8 mouse cellular contexts compared by ENCODE assay signal in the genomic region with DNA sequence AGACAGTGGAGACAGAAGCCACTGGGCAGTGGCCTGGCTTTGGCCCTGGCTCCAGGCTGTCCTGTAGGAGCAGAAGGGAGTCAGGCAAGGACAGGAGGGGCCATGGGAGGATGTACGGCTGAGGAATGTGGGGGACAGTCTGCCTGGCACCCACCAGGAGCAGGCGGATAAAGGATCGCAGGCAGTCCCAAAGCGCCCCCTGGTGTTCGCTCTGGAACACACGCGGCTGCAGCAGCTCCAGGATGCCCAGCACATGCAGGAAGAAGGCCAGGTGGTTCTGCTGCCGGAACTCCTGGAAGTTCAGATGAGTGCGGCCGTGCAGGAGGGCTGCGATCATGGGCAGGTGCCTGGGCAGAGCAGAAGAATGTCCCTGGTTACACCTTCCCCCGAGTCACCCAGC. TPM values are rescaled to one million over a fixed set of nuclear protein-coding genes. Genes with fewer than 3 reads are reported as not detected.
DNase-seq lines count a peak whose midpoint lies in the region; ATAC-seq and TF ChIP-seq lines count a peak whose summit lies in the region.

No protein-coding gene starts in this region.

- peak; percentile 11; the same call in 1 of the 2 replicates for TF ChIP-seq POLR2A in bone marrow, adult 2 months (IDR thresholded peaks at IDR 0.05; ENCODE audit: borderline replicate concordance, control insufficient read depth, low read depth, low read length)
- no peak for TF ChIP-seq POLR2A in embryonic fibroblast, embryonic 13.5 days (IDR thresholded peaks at IDR 0.05; ENCODE audit: low read depth, low read length)

- peaks cover 65% of the 10 kb centered on the region for H3K36me3 ChIP-seq in kidney, embryonic 16.5 days (ENCODE audit: insufficient read depth, low read length)

- H3K27me3 ChIP-seq in kidney, embryonic 16.5 days (ENCODE audit: insufficient read depth, low read length) = no peaks in the 10 kb centered on the region

- H3K4me1 ChIP-seq in kidney, embryonic 16.5 days (ENCODE audit: insufficient read depth, low read length) = no peaks in the 10 kb centered on the region
- H3K4me1 ChIP-seq in bone marrow, adult 2 months (ENCODE audit: control insufficient read depth, insufficient read depth, low read length) = no peaks in the 10 kb centered on the region
- H3K4me1 ChIP-seq in embryonic fibroblast, embryonic 13.5 days (ENCODE audit: control insufficient read depth, insufficient read depth, low read length) = no peaks in the 10 kb centered on the region

- peak; percentile 51 for DNase-seq in kidney, adult 9 months
- DNase-seq in ES-CJ7 (ENCODE audit: low read depth, low spot score) = peak; percentile 62
- DNase-seq in left cerebral cortex, postnatal 10 days (ENCODE audit: extremely low spot score in 1 of 2, low spot score in 2 of 2) = peak; percentile 34 to 78
- DNase-seq in retina, postnatal 1 day = peak; percentile 66
- DNase-seq in yolk sac, embryonic 10.5 days (ENCODE audit: low spot score) = no peak

- H3K9me3 ChIP-seq in kidney, embryonic 16.5 days (ENCODE audit: low read length) = no peaks in the 10 kb centered on the region

- H3K4me3 ChIP-seq in kidney, embryonic 16.5 days (ENCODE audit: low read length) = no peak overlapping the region
- H3K4me3 ChIP-seq in bone marrow, adult 2 months (replicated peaks; ENCODE audit: control insufficient read depth, low read depth, low read length) = no peak overlapping the region
- no peak overlapping the region for H3K4me3 ChIP-seq in embryonic fibroblast, embryonic 13.5 days (ENCODE audit: insufficient read depth, low read length)

- no peak overlapping the region for H3K4me2 ChIP-seq in kidney, embryonic 16.5 days (replicated peaks; ENCODE audit: low read depth, low read length)

- no peak for ATAC-seq in kidney, embryonic 16.5 days (ENCODE audit: low FRiP score, low TSS enrichment)

- no peak overlapping the region for H3K9ac ChIP-seq in kidney, embryonic 16.5 days (replicated peaks; ENCODE audit: low read length)

- H3K27ac ChIP-seq in kidney, embryonic 16.5 days (ENCODE audit: low read length) = no peak overlapping the region
- H3K27ac ChIP-seq in bone marrow, adult 2 months (ENCODE audit: control insufficient read depth, insufficient read depth, low read depth, low read length, poor library complexity) = no peak overlapping the region
- no peak overlapping the region for H3K27ac ChIP-seq in embryonic fibroblast, embryonic 13.5 days (ENCODE audit: insufficient read depth, low read length)

- intact Hi-C loops in left cerebral cortex, postnatal 10 days (cut with DNase I) = no loop called here

- TF ChIP-seq CTCF in bone marrow, adult 2 months (IDR thresholded peaks at IDR 0.05; ENCODE audit: control insufficient read depth, insufficient read depth, low read length) = peak; percentile 69
- peak; percentile 85 for TF ChIP-seq CTCF in embryonic fibroblast, embryonic 13.5 days (IDR thresholded peaks at IDR 0.05; ENCODE audit: borderline replicate concordance, insufficient read depth, low read length)

- 36% methylated on average over 12 of the region's 12 CpGs for WGBS in kidney, embryonic 16.5 days
- 45% methylated on average over 12 of the region's 12 CpGs for WGBS in bone marrow, adult 2 months

RNA-seq across cellular contexts. Expression of gene Micall2, which starts 18.6 kb away (rescaled TPM):
- 5.4 TPM in 2 replicates for polyA plus RNA-seq in kidney, embryonic 16.5 days (2015; fragmentation: Nextera tagmentation; extraction: Ambion mirVana)
- polyA plus RNA-seq in bone marrow, adult 2 months (2011; ENCODE audit: insufficient read depth, insufficient read length, low replicate concordance, missing spikeins) = 20.3 and 28.0 TPM in 2 replicates
- 13.3 and 17.0 TPM in 2 replicates for polyA plus RNA-seq in embryonic fibroblast, embryonic 13.5 days (2011; ENCODE audit: insufficient read length, low read depth, missing spikeins)
- 1 to 10 TPM; 4.3 to 4.6 TPM for total RNA-seq in left cerebral cortex, postnatal 10 days (2021)

RNA-seq across cellular contexts. Expression of gene Ints1, which starts 20.7 kb away (rescaled TPM):
- polyA plus RNA-seq in kidney, embryonic 16.5 days (2015; fragmentation: Nextera tagmentation; extraction: Ambion mirVana) = 28.3 and 30.4 TPM in 2 replicates
- polyA plus RNA-seq in bone marrow, adult 2 months (2011; ENCODE audit: insufficient read depth, insufficient read length, low replicate concordance, missing spikeins) = 63.3 and 108 TPM in 2 replicates
- 40.0 and 43.6 TPM in 2 replicates for polyA plus RNA-seq in embryonic fibroblast, embryonic 13.5 days (2011; ENCODE audit: insufficient read length, low read depth, missing spikeins)
- 100 to 1,000 TPM in 1 of 2 experiments, 10 to 100 TPM in 1; 93.4 to 106 TPM for total RNA-seq in left cerebral cortex, postnatal 10 days (2021)

RNA-seq across cellular contexts. Expression of gene Mafk, which starts 36.6 kb away (rescaled TPM):
- 12.2 and 13.3 TPM in 2 replicates for polyA plus RNA-seq in kidney, embryonic 16.5 days (2015; fragmentation: Nextera tagmentation; extraction: Ambion mirVana)
- polyA plus RNA-seq in bone marrow, adult 2 months (2011; ENCODE audit: insufficient read depth, insufficient read length, low replicate concordance, missing spikeins) = 37.3 and 53.2 TPM in 2 replicates
- polyA plus RNA-seq in embryonic fibroblast, embryonic 13.5 days (2011; ENCODE audit: insufficient read length, low read depth, missing spikeins) = 12.9 and 17.4 TPM in 2 replicates
- total RNA-seq in left cerebral cortex, postnatal 10 days (2021) = 1 to 10 TPM; 7.0 to 7.8 TPM
